ENCODE assay signal across 25 mouse cellular contexts in the genomic region with DNA sequence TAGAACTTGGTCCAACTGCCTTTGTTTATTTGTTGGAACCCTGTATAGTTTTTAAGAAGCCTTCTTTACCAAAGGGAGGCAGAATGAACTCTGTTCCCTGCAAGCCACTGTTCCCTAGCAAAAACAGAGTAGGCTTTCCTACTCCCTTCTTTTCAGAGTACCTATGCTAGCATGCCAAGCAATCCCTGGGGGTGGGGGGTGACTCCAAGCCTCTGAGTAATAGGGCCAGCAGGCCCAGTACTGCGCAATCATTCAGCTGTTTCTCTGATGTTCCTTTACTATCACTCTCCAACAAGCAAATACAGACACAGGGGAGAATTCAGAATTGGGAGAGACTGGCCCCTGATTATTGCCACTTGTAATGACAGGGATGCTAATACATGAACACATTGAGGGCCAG.
"Had no signal": no experiment of that assay in that cellular context is flagged by ENCODE, and none has a peak within 500 bp of the region (broad histone marks: within the 10 kb centered on the region; RNA-seq: fewer than 3 reads in every experiment).

No protein-coding gene starts in this region.

- H3K27me3 ChIP-seq: heart, embryonic 13.5 days; heart, embryonic 15.5 days; hindbrain, embryonic 13.5 days; hindbrain, embryonic 15.5 days; kidney, embryonic 15.5 days; limb, embryonic 13.5 days; limb, embryonic 15.5 days; liver, embryonic 12.5 days had no signal

- H3K4me3 ChIP-seq: heart, adult 2 months; heart, embryonic 13.5 days; heart, embryonic 15.5 days; hindbrain, embryonic 13.5 days; hindbrain, embryonic 15.5 days; kidney, embryonic 15.5 days; left cerebral cortex, adult 2 months; limb, embryonic 13.5 days; limb, embryonic 15.5 days; liver, embryonic 12.5 days had no signal

- DNase-seq: gastrocnemius, postnatal 14 days; gastrocnemius, postnatal 36 days; heart, adult 11 months; heart, adult 2 months; heart, postnatal 14 days; heart, postnatal 36 days; kidney, adult 11 months; kidney, adult 2 months; kidney, adult 9 months; kidney, postnatal 14 days; kidney, postnatal 36 days; layer of hippocampus, postnatal 36 days; left cerebral cortex, postnatal 4 days had no signal

- H3K27ac ChIP-seq: heart, adult 2 months; heart, embryonic 13.5 days; heart, embryonic 15.5 days; hindbrain, embryonic 13.5 days; hindbrain, embryonic 15.5 days; hindbrain, postnatal 0 days; kidney, embryonic 15.5 days; kidney, postnatal 0 days; left cerebral cortex, adult 2 months; limb, embryonic 13.5 days; limb, embryonic 15.5 days; liver, embryonic 12.5 days; liver, embryonic 14.5 days had no signal

- H3K4me1 ChIP-seq: heart, embryonic 13.5 days; heart, embryonic 15.5 days; hindbrain, embryonic 13.5 days; kidney, embryonic 15.5 days; limb, embryonic 13.5 days; limb, embryonic 15.5 days; liver, embryonic 12.5 days had no signal
